Mouse (Mus musculus) brain, embryonic 18.5 days (tissue): ENCODE results near the gene Rnf166.

Experiments
- DNase-seq: peaks from one replicate; pipeline ENCODE4 v3.0.0-alpha.2; 2012; ENCODE audit warnings: low read depth, low spot score

Gene Rnf166

GRCm38 (mm10) chr8:122441326-122441725, 34.5 kb downstream of the Rnf166 start:
- DNase-seq: no peak

DNA sequence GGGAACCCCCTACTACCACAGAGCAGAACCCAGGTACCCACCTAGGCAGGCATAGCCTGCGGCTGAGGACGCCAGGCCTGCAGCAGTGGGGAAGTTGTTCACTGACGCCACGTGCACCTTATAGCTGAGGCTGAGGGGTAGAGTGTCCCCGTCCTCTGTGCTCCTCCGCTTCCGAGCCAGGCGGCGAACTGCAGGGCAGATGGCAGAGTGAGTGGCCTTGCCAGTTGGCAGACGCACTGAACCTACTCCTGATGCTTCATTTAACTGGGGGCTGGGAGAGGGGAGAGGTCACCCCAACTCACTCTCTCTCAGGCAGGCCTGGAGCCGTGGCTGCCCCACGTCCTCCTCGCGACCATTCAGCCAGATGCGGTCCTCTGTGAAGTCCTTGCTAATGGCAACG, 36.5 kb downstream of the Rnf166 start:
- DNase-seq: no peak

DNA sequence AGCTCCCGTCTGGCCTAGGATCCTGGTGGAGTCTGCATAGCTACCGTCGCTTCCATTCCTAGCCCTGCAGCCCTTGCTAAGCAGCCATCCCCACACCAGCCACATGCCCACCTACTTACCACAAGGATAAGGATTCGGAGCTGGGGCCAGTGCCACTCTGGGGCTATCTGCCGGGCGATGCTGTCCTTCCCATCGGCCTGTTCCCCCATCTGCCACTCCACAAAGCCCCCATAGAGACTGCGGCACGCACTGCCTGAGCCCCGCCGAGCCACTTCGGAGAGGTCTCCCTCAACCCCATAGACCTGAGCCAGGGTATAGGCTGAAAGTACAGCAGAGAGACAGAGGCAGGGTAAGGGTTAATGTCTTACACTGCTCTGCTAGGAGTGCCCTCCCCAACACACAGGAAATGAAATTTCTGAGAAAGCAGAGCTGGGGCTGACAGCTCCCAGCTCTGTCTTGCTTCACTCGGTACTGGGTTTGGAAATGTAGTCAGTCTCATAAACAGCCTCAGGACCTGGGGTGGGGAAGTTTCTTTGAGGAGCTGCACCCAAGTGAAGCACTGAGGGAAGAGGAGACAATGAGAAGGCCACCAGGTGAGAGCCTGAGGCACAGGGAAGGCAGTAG, 38.0 kb downstream of the Rnf166 start:
- no peak for DNase-seq

DNA sequence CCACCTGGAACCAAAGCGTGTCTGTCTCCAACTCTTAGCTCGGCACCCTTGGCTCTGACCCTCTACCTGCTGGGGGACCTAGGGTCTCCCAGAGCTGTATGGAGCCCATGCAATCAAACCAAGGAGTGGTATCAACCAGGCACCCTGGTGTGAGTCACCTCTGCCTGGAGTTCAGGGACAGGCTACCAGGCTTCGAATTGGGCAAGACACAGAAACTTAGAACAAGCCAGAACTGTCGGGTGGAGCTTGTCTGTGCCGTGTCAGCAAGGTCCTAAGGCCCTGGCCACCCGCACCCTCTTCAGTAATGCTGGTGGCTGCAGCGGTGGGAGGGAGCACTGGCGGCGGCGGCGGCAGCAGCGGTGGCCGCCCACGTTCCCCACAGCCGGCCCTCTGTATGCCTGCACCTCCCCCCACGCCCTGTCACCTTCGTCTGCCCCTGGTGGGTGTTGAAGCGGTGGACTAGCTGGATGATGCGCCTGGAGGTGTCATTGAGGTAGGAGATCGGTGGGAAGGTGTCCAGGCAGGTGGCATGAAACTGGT, 39.2 kb downstream of the Rnf166 start:
- DNase-seq: no peak

DNA sequence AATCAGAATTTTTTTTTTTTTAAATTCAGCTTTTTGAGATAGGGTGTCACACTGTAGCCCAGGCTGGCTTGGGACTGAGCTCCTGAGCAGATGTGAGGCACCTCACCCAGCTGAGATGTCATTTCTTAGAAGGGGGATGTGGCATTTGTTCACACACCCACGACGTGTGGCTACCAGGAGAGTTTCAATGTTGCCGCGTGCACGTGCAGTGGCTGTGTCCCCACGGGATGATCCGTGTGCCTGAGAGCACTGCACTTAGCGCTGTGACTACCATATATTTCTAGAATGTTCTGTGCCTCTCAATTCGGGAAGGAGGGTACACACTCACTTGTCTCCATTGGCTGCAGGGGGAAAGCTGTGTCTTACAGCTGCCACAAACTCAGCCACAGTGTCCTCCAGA, 39.7 kb downstream of the Rnf166 start:
- no peak for DNase-seq

GRCm38 (mm10) chr8:122435375-122435774, 40.5 kb downstream of the Rnf166 start:
- DNase-seq: no peak

- no peak for DNase-seq
These were observed 42.5 kb downstream of the Rnf166 start for GRCm38 (mm10) chr8:122433269-122433905.

DNA sequence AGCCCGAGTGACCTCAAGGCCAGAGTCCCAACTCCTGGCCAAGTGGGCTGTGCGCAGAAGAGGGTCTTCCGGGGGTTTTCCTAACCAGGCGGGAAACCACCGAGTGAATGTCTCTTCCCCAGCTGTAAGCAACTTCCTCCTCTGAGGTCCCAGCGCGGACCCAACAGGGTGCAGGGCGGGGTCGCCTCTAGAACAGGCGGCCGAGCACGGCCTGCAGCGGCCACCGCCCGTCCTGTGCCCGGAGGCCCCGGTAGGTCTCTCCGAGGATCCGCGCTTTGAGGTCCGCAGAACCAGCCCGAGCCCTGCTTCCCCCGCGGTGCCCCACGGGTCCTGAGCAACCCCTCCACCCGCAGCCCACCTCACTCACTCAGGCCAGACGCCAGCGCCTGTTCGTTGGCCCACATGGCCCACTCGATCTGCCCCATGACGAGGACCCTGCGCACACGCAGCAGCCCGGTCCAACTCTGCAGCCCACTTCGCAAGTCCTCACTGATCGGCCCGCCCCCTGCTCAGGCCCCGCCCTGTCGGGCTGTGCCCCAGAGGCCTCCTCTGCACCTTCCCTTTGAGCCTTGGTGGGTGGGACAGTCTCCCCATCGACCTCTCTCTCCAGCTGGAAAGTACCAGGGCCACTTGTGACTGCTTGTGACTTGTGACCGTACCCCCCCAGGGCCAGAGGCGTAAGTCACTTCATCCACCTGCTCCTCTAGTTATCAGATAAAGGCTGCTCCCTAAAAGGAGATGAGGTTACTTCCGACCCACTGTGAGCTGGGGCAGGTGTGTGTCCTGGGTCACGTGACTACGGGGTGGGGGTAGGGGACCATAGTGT, 43.2 kb downstream of the Rnf166 start, which contains the start of gene Cyba:
Gene Cyba, minus strand, starts transcription at position 488 of the 826 bp plus-strand sequence.
- DNase-seq: no peak

DNA sequence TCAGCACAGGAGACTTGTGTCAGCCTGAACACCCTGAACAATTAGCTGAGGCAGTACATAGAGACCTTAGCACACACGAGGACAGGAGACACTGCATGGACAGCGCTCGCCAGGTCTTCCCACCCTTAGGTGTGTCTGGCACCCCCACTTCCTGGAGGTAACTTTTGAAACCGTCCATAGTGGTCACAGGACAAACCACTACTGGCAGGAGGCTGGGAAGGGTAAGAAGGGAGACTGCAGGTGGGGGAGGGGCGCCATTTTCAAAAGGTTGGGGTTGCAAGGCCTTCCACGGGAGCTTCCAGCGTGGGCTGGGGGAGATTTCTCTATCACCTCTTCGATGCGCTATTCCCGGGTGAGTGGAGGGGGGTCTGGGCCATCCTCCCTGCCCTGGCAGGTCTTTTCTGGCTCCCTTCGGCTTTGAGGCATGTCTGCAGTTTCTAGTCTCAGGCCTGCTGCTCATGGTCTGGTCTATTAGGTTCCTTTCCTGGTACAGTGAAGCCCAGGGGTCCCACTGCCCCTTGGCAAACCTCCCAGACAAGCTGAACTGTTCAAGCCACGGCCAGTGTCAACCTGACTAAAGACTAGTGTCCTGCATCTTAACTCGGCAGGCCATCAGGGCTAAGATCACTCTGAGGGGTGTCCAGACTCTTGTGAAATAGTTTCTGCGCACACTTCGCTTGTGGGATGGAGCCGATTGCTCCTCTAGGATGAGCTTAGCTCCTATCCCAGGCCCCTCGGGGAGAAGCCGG, 44.0 kb downstream of the Rnf166 start:
- DNase-seq: no peak

- no peak for DNase-seq
These were observed 45.2 kb downstream of the Rnf166 start for GRCm38 (mm10) chr8:122430646-122431045.

- no peak for DNase-seq
These were observed 45.7 kb downstream of the Rnf166 start for GRCm38 (mm10) chr8:122430058-122430636.

- DNase-seq: no peak
These were observed 47.7 kb downstream of the Rnf166 start for GRCm38 (mm10) chr8:122428163-122428562.

GRCm38 (mm10) chr8:122427607-122428006, 48.3 kb downstream of the Rnf166 start:
- no peak for DNase-seq

GRCm38 (mm10) chr8:122426145-122426544, 49.7 kb downstream of the Rnf166 start:
- no peak for DNase-seq

DNA sequence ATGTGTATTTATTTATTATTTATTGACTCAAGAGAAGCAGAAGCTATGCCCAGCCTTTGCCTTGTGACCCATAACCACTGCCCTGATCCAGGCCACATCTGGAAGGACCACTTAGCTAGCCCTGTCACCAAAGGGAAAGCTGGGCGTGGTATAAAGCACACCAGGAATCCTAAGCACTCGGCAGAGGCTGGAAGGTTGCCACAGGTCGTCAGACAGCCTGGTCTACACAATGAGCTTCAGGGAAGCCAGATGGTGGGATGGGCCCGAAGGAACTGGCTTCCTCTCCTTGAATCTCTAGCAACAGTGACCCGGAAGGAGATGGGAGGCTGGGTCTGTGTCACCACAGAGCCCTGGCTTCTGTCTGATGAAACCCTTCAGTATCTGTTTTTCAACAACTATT, 52.2 kb downstream of the Rnf166 start:
- DNase-seq: no peak

GRCm38 (mm10) chr8:122423217-122423616, 52.6 kb downstream of the Rnf166 start:
- DNase-seq: no peak

GRCm38 (mm10) chr8:122421376-122422070, 54.3 kb downstream of the Rnf166 start, which contains the start of gene Il17c:
TSS of gene Il17c (plus strand) at chr8:122422020.
- no peak for DNase-seq

DNA sequence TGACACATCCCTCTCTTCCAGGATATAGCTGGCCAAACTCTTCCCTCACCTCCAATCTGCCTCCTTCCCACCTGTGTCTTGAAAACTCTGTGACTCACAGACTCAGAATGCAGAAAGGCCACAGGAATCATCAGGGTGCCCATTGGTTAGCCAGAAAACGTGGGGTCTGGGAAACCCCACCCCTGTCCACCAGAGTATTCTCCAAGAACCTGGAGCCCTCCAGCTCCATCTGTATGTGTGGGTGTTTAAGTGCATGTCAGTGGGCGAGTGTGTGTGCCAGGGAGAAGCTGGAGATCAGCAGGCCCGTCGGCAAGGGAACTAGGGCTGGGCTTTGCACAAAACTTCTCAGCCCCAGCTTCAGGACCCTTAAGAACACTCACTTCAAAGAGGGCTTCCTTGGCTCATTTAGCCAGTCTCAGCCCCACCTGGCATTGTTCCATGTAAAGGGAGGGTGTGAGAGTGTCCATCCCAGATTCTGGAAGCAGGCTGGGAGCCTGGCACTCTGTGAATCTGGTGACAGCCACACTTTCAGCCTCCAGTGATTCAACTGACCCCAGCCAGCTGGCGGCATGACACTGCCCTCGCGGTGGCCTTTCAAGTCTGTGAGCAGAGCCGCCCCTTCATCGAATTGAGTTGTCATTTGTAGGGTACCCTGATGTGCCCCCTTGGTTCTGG, 55.8 kb downstream of the Rnf166 start:
- DNase-seq: no peak
